Mouse (Mus musculus) liver, embryonic 14.5 days (tissue): ENCODE measurements around the gene Ric1.

ENCODE experiments used
- CTCF ChIP-seq: IDR thresholded peaks from 2 replicates; pipeline ENCODE4 v1.5.1; 2016; ENCODE audit warnings: antibody characterized with exemption, low read depth, control low read depth
- EP300 ChIP-seq: IDR thresholded peaks from 2 replicates; pipeline ENCODE4 v1.6.1; 2016; ENCODE audit warnings: antibody characterized with exemption, low read depth

GRCm38 (mm10) chr19:29648550-29648914 is 126.5 kb downstream of the Ric1 start:
- no peak for TF ChIP-seq CTCF
- no peak for TF ChIP-seq EP300
